Mouse (Mus musculus) liver, adult 2 months (tissue): Measurements from ENCODE around the gene Cspg5. TPM values are rescaled to one million over a fixed set of nuclear protein-coding genes. Genes with fewer than 3 reads are reported as not detected.

Experiments
- DNase-seq: peaks from one replicate; pipeline ENCODE4 v3.0.0-alpha.2; 2011; ENCODE audit warnings: low read depth, low spot score; ENCODE audit errors: extremely low read depth
- H3K27ac ChIP-seq: fragments of 200-500 bp; replicated peaks from 2 replicates; pipeline ENCODE4 v1.5.1; 2012; ENCODE audit warnings: low read depth, mild to moderate bottlenecking, control low read depth, inconsistent platforms, low read length; ENCODE audit not compliant: insufficient read depth
- H3K27me3 ChIP-seq: fragments of 200-500 bp; 2 replicates; pipeline ENCODE4 v1.6.1; 2012; ENCODE audit warnings: mild to moderate bottlenecking, moderate library complexity, low read length, inconsistent platforms; ENCODE audit not compliant: control insufficient read depth, insufficient read depth
- H3K36me3 ChIP-seq: fragments of 200-500 bp; 2 replicates; pipeline ENCODE4 v1.6.1; 2012; ENCODE audit warnings: low read length, inconsistent platforms; ENCODE audit not compliant: control insufficient read depth, insufficient read depth
- H3K4me1 ChIP-seq: fragments of 200-500 bp; 2 replicates; pipeline ENCODE4 v1.6.1; 2011; ENCODE audit warnings: low read length; ENCODE audit not compliant: control insufficient read depth, insufficient read depth
- H3K4me3 ChIP-seq: fragments of 200-500 bp; 2 replicates; pipeline ENCODE4 v1.5.1; 2011; ENCODE audit warnings: low read depth, mild to moderate bottlenecking, control low read depth, low read length, moderate library complexity; ENCODE audit not compliant: insufficient read depth
- H3K79me2 ChIP-seq: fragments of 200-500 bp; 2 replicates; pipeline ENCODE4 v1.6.1; 2012; ENCODE audit warnings: inconsistent platforms, mild to moderate bottlenecking, low read length, moderate library complexity; ENCODE audit not compliant: control insufficient read depth, insufficient read depth
- H3K9ac ChIP-seq: fragments of 200-500 bp; 2 replicates; pipeline ENCODE4 v1.6.1; 2012; ENCODE audit warnings: low read depth, mild to moderate bottlenecking, control low read depth, inconsistent platforms, low read length
- CTCF ChIP-seq: fragments of 200-500 bp; IDR thresholded peaks from 2 replicates; pipeline ENCODE4 v1.5.1; 2011; ENCODE audit warnings: low read depth, low read length, control low read depth
- POLR2A ChIP-seq: fragments of 200-500 bp; IDR thresholded peaks from 2 replicates; pipeline ENCODE4 v1.6.1; 2011; ENCODE audit warnings: low read length, control low read depth; ENCODE audit not compliant: insufficient read depth; ENCODE audit errors: extremely low read depth
- WGBS: fragments of 180-500 bp; shearing (Covaris S2); methylation state at CpG from one replicate; pipeline ENCODE4 v1.1.7; 2018; 5-methylcytosine and 5-hydroxymethylcytosine counted together
- polyA plus RNA-seq: library from polyadenylated mRNA; depleted of rRNA; stranded (reverse); fragments of >200 nt; gene quantifications from 2 replicates; pipeline ENCODE4 v1.2.3, GENCODE M21; 2012
- total RNA-seq: library from RNA; depleted of rRNA; stranded (reverse); fragments of >200 nt; gene quantifications from 2 replicates; pipeline ENCODE4 v1.2.3, GENCODE M21; 2014

The Cspg5 gene
- total and polyA plus RNA-seq, 2 experiments = 0.09 to 0.16 TPM

GRCm38 (mm10) chr9:110258646-110259045 lies 15.1 kb downstream of the Cspg5 start:
- Histone ChIP-seq H3K79me2 (no peaks in the 10 kb centered on the region), H3K4me1 (peaks cover 4% of the 10 kb centered on the region), H3K9ac (no peak overlapping the region), H3K36me3 (no peaks in the 10 kb centered on the region), H3K27ac (no peak overlapping the region), H3K27me3 (no peaks in the 10 kb centered on the region), H3K4me3 (no peak overlapping the region)
- DNase-seq = no peak
- WGBS = 87% methylated on average over 6 of the region's 6 CpGs
- no peak for TF ChIP-seq CTCF
- no peak for TF ChIP-seq POLR2A

- no peak for DNase-seq
- peaks cover 4% of the 10 kb centered on the region for H3K4me1 ChIP-seq
- H3K4me3 ChIP-seq = no peak overlapping the region
- no peaks in the 10 kb centered on the region for H3K36me3 ChIP-seq
- no peaks in the 10 kb centered on the region for H3K27me3 ChIP-seq
- H3K79me2 ChIP-seq = no peaks in the 10 kb centered on the region
- TF ChIP-seq POLR2A = no peak
- TF ChIP-seq CTCF = no peak
- no peak overlapping the region for H3K9ac ChIP-seq
- WGBS = 90% methylated on average over 3 of the region's 3 CpGs
- no peak overlapping the region for H3K27ac ChIP-seq
These were observed 15.5 kb downstream of the Cspg5 start for GRCm38 (mm10) chr9:110259118-110259517.

- Histone ChIP-seq H3K9ac (no peak overlapping the region), H3K27ac (no peak overlapping the region), H3K27me3 (no peaks in the 10 kb centered on the region), H3K79me2 (no peaks in the 10 kb centered on the region), H3K4me1 (peaks cover 6% of the 10 kb centered on the region), H3K4me3 (no peak overlapping the region), H3K36me3 (no peaks in the 10 kb centered on the region)
- DNase-seq = no peak
- TF ChIP-seq POLR2A (no peak), CTCF (no peak)
- WGBS = 92% methylated on average over 8 of the region's 8 CpGs
These were observed 19.6 kb downstream of the Cspg5 start for GRCm38 (mm10) chr9:110263181-110263580.

GRCm38 (mm10) chr9:110264991-110265390 lies 21.4 kb downstream of the Cspg5 start:
- Histone ChIP-seq H3K36me3 (no peaks in the 10 kb centered on the region), H3K4me3 (no peak overlapping the region), H3K27ac (no peak overlapping the region), H3K27me3 (no peaks in the 10 kb centered on the region), H3K4me1 (peaks cover 6% of the 10 kb centered on the region), H3K9ac (no peak overlapping the region), H3K79me2 (no peaks in the 10 kb centered on the region)
- no peak for DNase-seq
- TF ChIP-seq POLR2A = no peak
- no peak for TF ChIP-seq CTCF
- WGBS = 86% methylated on average over 9 of the region's 9 CpGs

- Histone ChIP-seq H3K27ac (no peak overlapping the region), H3K27me3 (no peaks in the 10 kb centered on the region), H3K4me1 (peaks cover 2% of the 10 kb centered on the region; the same call in 1 of the 2 replicates), H3K4me3 (no peak overlapping the region), H3K9ac (no peak overlapping the region), H3K79me2 (no peaks in the 10 kb centered on the region), H3K36me3 (no peaks in the 10 kb centered on the region)
- 95% methylated on average over 10 of the region's 10 CpGs for WGBS
- no peak for DNase-seq
- no peak for TF ChIP-seq CTCF
- no peak for TF ChIP-seq POLR2A
These were observed 24.8 kb downstream of the Cspg5 start for GRCm38 (mm10) chr9:110268416-110268815.

- no peaks in the 10 kb centered on the region for H3K4me1 ChIP-seq
- 90% methylated on average over 3 of the region's 3 CpGs for WGBS
- no peak overlapping the region for H3K9ac ChIP-seq
- TF ChIP-seq CTCF (no peak), POLR2A (no peak)
- no peak overlapping the region for H3K4me3 ChIP-seq
- H3K79me2 ChIP-seq = no peaks in the 10 kb centered on the region
- no peaks in the 10 kb centered on the region for H3K27me3 ChIP-seq
- no peak for DNase-seq
- H3K27ac ChIP-seq = no peak overlapping the region
- H3K36me3 ChIP-seq = no peaks in the 10 kb centered on the region
These were observed 28.7 kb downstream of the Cspg5 start for GRCm38 (mm10) chr9:110272330-110272729.
